Mouse (Mus musculus): ENCODE data around the gene Actrt3. TPM values are rescaled to one million over a fixed set of nuclear protein-coding genes. Genes with fewer than 3 reads are reported as not detected.

Gene Actrt3
- polyA plus RNA-seq (2011; ENCODE audit: insufficient read depth, insufficient read length, low read depth, missing spikeins) = not detected in 2 replicates

DNA sequence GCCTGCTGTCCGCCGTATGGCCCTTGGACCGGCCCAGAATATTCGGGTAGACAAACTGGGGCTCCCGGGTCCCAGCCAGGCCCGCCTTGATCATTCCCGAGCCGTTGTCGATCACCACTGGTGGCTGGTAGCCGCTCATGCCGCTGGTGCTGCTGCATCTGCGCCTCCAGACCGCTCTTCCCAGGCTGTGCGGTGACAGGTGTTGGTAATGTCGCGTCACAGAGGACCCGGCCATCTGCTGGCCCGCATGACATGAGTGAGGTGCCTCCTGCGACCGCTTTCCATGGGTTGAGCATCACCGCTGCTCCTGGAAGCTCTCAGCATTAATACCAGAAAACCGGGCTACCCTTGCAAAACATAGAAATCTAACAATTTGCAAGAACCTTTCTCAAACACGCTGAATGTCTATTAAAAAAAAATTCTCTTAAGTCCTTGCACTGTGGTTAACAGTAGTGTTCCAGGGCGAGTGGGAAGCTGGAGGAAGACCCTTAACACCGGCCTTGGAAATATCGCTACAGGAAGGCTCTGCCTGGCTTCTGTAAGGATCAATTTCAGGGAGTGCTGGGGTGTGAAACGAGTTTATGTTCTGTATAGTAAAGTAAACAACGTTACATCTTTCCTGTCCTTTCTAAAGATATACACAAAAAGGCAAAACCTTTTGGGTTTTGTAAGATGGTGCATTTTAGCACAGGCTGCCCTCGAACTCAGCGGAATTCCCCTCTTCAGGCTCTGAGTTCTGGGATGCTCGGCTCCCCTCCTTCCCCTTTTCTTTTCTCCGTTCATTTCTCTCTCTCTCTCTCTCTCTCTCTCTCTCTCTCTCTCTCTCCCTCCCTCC is at the start of gene Actrt3:
Gene Actrt3, minus strand, starts transcription at position 229 of the 835 bp plus-strand sequence.
- Histone ChIP-seq H3K9me3 (replicated peaks; ENCODE audit: control insufficient read depth, insufficient read depth, low read length, poor library complexity, severe bottlenecking) (no peaks in the 10 kb centered on the region), H3K36me3 (ENCODE audit: control insufficient read depth, insufficient read depth, low read length, poor library complexity, severe bottlenecking) (peaks cover 8% of the 10 kb centered on the region), H3K4me3 (ENCODE audit: low read depth, low read length) (peak within 1 kb of the TSS; percentile 89), H3K27me3 (ENCODE audit: control insufficient read depth, insufficient read depth, low read length, poor library complexity, severe bottlenecking) (no peaks in the 10 kb centered on the region), H3K4me1 (ENCODE audit: control insufficient read depth, insufficient read depth, low read length) (no peaks in the 10 kb centered on the region), H3K27ac (ENCODE audit: insufficient read depth, low read length) (no peak within 1 kb of the TSS), H3K9ac (ENCODE audit: low read depth, poor library complexity, severe bottlenecking) (peak within 1 kb of the TSS; percentile 75)
- no peak for TF ChIP-seq CTCF (IDR thresholded peaks at IDR 0.05; ENCODE audit: low read depth, low read length)
- TF ChIP-seq POLR2A (IDR thresholded peaks at IDR 0.05; ENCODE audit: insufficient read depth, low read length) = no peak
- TF ChIP-seq EP300 (IDR thresholded peaks at IDR 0.05; ENCODE audit: insufficient read depth, low read depth, low read length) = no peak

DNA sequence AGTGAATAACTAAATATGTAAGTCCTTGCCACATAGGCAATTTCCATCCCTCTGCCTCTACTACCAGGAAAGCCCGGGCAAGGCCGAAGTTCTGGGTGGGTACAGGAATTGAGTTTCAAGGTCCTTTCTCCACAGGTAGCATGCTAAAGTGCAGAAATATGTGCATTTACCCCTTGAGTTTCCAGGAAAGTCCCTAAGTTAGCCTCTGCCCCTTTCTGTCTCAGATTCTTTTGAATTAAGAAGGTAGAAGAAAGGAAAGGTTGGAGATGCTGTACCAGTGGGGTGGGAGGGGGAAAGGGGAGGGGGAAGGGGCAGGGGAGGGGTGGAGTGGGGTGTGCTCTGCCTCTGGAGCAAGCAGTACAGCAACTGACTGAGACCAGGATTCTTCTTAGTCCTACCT is 48.7 kb upstream of the Actrt3 start:
- Histone ChIP-seq H3K36me3 (ENCODE audit: control insufficient read depth, insufficient read depth, low read length, poor library complexity, severe bottlenecking) (peaks cover 9% of the 10 kb centered on the region), H3K27me3 (ENCODE audit: control insufficient read depth, insufficient read depth, low read length, poor library complexity, severe bottlenecking) (no peaks in the 10 kb centered on the region), H3K4me1 (ENCODE audit: control insufficient read depth, insufficient read depth, low read length) (peaks cover 3% of the 10 kb centered on the region), H3K27ac (ENCODE audit: insufficient read depth, low read length) (peak overlapping the region; percentile 93), H3K4me3 (ENCODE audit: low read depth, low read length) (peak overlapping the region; percentile 67), H3K9me3 (replicated peaks; ENCODE audit: control insufficient read depth, insufficient read depth, low read length, poor library complexity, severe bottlenecking) (no peaks in the 10 kb centered on the region), H3K9ac (ENCODE audit: low read depth, poor library complexity, severe bottlenecking) (peak overlapping the region; percentile 51; the same call in 1 of the 2 replicates)
- TF ChIP-seq POLR2A (IDR thresholded peaks at IDR 0.05; ENCODE audit: insufficient read depth, low read length) (no peak), CTCF (IDR thresholded peaks at IDR 0.05; ENCODE audit: low read depth, low read length) (no peak), EP300 (IDR thresholded peaks at IDR 0.05; ENCODE audit: insufficient read depth, low read depth, low read length) (no peak)

DNA sequence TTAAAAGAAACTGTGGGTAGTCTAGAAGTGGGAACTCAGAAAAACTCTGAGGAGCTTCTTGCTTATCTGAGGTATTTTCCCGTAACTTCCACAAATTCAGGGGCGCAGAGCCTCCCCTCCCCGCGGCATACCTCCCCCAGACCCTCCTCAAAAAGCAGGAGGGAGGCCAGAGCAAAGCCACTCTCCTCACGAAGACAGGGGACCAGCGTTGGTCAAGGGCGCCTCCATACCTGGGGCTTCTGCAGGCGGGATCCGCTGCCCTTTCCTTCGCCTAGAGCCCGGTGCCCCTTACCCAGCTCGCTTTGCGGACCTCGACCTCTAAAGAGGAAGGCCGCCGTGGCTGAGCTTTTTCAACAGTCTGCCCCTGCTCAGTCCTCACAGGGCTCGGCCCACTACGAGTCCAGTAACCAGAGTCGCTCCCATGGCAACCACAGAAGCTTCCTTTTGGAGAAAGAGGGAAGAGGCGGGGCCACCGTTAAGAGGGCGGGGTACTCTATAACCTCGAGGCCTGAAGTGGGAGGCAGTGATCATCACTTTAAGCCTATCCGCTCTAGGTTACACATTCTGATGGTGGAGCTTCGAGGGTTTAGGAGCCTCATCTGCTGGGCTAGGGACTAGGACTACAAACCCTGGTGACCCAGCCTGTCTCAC is 47.8 kb upstream of the Actrt3 start, which contains the start of gene Lrrc34:
Gene Lrrc34, minus strand, starts transcription at position 430 of the 651 bp plus-strand sequence.
- H3K4me1 ChIP-seq (ENCODE audit: control insufficient read depth, insufficient read depth, low read length) = peaks cover 3% of the 10 kb centered on the region
- TF ChIP-seq EP300 (IDR thresholded peaks at IDR 0.05; ENCODE audit: insufficient read depth, low read depth, low read length) (0 out of 2 replicates have a peak, but pooled peaks have one; percentile 5), CTCF (IDR thresholded peaks at IDR 0.05; ENCODE audit: low read depth, low read length) (no peak), POLR2A (IDR thresholded peaks at IDR 0.05; ENCODE audit: insufficient read depth, low read length) (peak; percentile 4)
- H3K9ac ChIP-seq (ENCODE audit: low read depth, poor library complexity, severe bottlenecking) = peak within 1 kb of the TSS; percentile 84
- peak within 1 kb of the TSS; percentile 95 for H3K27ac ChIP-seq (ENCODE audit: insufficient read depth, low read length)
- peak within 1 kb of the TSS; percentile 92 for H3K4me3 ChIP-seq (ENCODE audit: low read depth, low read length)
- no peaks in the 10 kb centered on the region for H3K9me3 ChIP-seq (replicated peaks; ENCODE audit: control insufficient read depth, insufficient read depth, low read length, poor library complexity, severe bottlenecking)
- no peaks in the 10 kb centered on the region for H3K27me3 ChIP-seq (ENCODE audit: control insufficient read depth, insufficient read depth, low read length, poor library complexity, severe bottlenecking)
- peaks cover 15% of the 10 kb centered on the region for H3K36me3 ChIP-seq (ENCODE audit: control insufficient read depth, insufficient read depth, low read length, poor library complexity, severe bottlenecking)

DNA sequence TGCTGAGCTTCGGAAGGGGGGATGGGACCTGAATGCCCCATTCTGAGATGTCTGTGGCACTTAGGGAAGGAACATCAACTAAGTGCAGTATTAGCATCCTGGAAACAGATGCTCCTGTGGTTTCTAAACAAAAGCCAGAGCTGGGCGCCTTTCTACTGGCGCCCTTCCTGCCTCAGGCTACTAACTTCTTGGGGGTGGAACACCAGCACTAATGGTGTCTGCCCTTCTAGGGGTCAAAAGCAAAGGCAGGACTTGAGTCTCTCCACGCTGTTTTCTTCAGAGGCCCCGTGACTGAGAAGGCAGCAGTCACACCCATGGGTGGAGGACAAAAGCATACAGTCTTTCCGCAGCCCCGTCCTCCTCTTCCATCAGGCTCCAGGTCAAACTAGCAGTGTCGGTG is 47.0 kb upstream of the Actrt3 start:
- Histone ChIP-seq H3K4me3 (ENCODE audit: low read depth, low read length) (peak overlapping the region; percentile 44), H3K9ac (ENCODE audit: low read depth, poor library complexity, severe bottlenecking) (peak overlapping the region; percentile 84), H3K9me3 (replicated peaks; ENCODE audit: control insufficient read depth, insufficient read depth, low read length, poor library complexity, severe bottlenecking) (no peaks in the 10 kb centered on the region), H3K27ac (ENCODE audit: insufficient read depth, low read length) (peak overlapping the region; percentile 95), H3K4me1 (ENCODE audit: control insufficient read depth, insufficient read depth, low read length) (peaks cover 3% of the 10 kb centered on the region), H3K36me3 (ENCODE audit: control insufficient read depth, insufficient read depth, low read length, poor library complexity, severe bottlenecking) (peaks cover 15% of the 10 kb centered on the region), H3K27me3 (ENCODE audit: control insufficient read depth, insufficient read depth, low read length, poor library complexity, severe bottlenecking) (no peaks in the 10 kb centered on the region)
- TF ChIP-seq EP300 (IDR thresholded peaks at IDR 0.05; ENCODE audit: insufficient read depth, low read depth, low read length) (peak; percentile 97), CTCF (IDR thresholded peaks at IDR 0.05; ENCODE audit: low read depth, low read length) (no peak)

GRCm38 (mm10) chr3:30644207-30644606 is 44.5 kb upstream of the Actrt3 start, which contains the start of gene Lrriq4:
Lrriq4 (plus strand) TSS chr3:30644507.
- no peaks in the 10 kb centered on the region for H3K27me3 ChIP-seq (ENCODE audit: control insufficient read depth, insufficient read depth, low read length, poor library complexity, severe bottlenecking)
- peaks cover 15% of the 10 kb centered on the region for H3K36me3 ChIP-seq (ENCODE audit: control insufficient read depth, insufficient read depth, low read length, poor library complexity, severe bottlenecking)
- no peak within 1 kb of the TSS for H3K9ac ChIP-seq (ENCODE audit: low read depth, poor library complexity, severe bottlenecking)
- no peak within 1 kb of the TSS for H3K4me3 ChIP-seq (ENCODE audit: low read depth, low read length)
- no peak within 1 kb of the TSS for H3K27ac ChIP-seq (ENCODE audit: insufficient read depth, low read length)
- no peaks in the 10 kb centered on the region for H3K9me3 ChIP-seq (replicated peaks; ENCODE audit: control insufficient read depth, insufficient read depth, low read length, poor library complexity, severe bottlenecking)
- H3K4me1 ChIP-seq (ENCODE audit: control insufficient read depth, insufficient read depth, low read length) = peaks cover 1% of the 10 kb centered on the region
- no peak for TF ChIP-seq CTCF (IDR thresholded peaks at IDR 0.05; ENCODE audit: low read depth, low read length)

DNA sequence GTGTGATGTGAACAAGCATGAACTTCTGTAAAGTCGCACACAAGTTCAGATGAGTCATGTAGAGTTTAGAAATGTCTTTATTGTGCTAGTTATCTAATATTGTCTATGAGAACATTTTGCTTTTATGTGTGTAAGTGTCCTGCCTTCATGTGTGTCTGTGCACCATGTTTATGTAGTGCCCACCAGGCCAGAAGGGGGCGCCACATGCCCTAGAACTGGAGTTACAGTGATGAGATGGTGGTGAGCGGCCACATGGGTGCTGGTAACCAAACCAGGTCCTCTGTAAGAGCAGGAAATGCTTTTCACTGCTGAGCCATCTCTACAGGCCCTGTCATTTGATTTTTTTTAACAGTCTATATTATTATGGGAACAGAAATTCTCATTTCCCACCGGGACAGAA is 35.9 kb upstream of the Actrt3 start:
- no peak overlapping the region for H3K4me3 ChIP-seq (ENCODE audit: low read depth, low read length)
- peaks cover 11% of the 10 kb centered on the region for H3K36me3 ChIP-seq (ENCODE audit: control insufficient read depth, insufficient read depth, low read length, poor library complexity, severe bottlenecking)
- no peaks in the 10 kb centered on the region for H3K4me1 ChIP-seq (ENCODE audit: control insufficient read depth, insufficient read depth, low read length)
- no peak overlapping the region for H3K27ac ChIP-seq (ENCODE audit: insufficient read depth, low read length)
- H3K27me3 ChIP-seq (ENCODE audit: control insufficient read depth, insufficient read depth, low read length, poor library complexity, severe bottlenecking) = no peaks in the 10 kb centered on the region
- TF ChIP-seq CTCF (IDR thresholded peaks at IDR 0.05; ENCODE audit: low read depth, low read length) = peak; percentile 76
- no peak for TF ChIP-seq POLR2A (IDR thresholded peaks at IDR 0.05; ENCODE audit: insufficient read depth, low read length)
- TF ChIP-seq EP300 (IDR thresholded peaks at IDR 0.05; ENCODE audit: insufficient read depth, low read depth, low read length) = peak; percentile 26; the same call in 1 of the 2 replicates
- H3K9me3 ChIP-seq (replicated peaks; ENCODE audit: control insufficient read depth, insufficient read depth, low read length, poor library complexity, severe bottlenecking) = peaks cover 6% of the 10 kb centered on the region
- no peak overlapping the region for H3K9ac ChIP-seq (ENCODE audit: low read depth, poor library complexity, severe bottlenecking)
